Mouse (Mus musculus) megakaryocyte, embryonic 14.5 days (primary cell): ENCODE data around the gene Mroh7.

Source experiments
- FLI1 ChIP-seq: IDR thresholded peaks from 2 replicates; pipeline ENCODE4 v1.6.1; 2012; ENCODE audit warnings: low read length, inconsistent platforms, mixed read lengths
- GATA1 ChIP-seq: IDR thresholded peaks from 3 replicates; pipeline ENCODE4 v1.6.1; 2012; ENCODE audit warnings: mixed read lengths, low read length, inconsistent platforms, borderline replicate concordance

- no peak for TF ChIP-seq GATA1
- no peak for TF ChIP-seq FLI1
These were observed 84.9 kb downstream of the Mroh7 start for GRCm38 (mm10) chr4:106645797-106646196.
